Mouse (Mus musculus) neural tube, embryonic 11.5 days (tissue): ENCODE results near the gene Rin2. TPM values are rescaled to one million over a fixed set of nuclear protein-coding genes. Genes with fewer than 3 reads are reported as not detected.
A peak's percentile ranks its signal among the peaks of the same experiment; 100 is the strongest.

Source experiments
- ATAC-seq: fragments of 200-750 bp; cut with Nextera tagmentation; 2 replicates; pipeline ENCODE4 v1.8.0; 2017; ENCODE audit warnings: moderate number of reproducible peaks, mild to moderate bottlenecking, moderate TSS enrichment, moderate library complexity; ENCODE audit not compliant: insufficient read depth, low FRiP score, low TSS enrichment
- DNase-seq: peaks from one replicate; pipeline ENCODE4 v3.0.0-alpha.2; 2015; ENCODE audit warnings: low spot score
- H3K27ac ChIP-seq: fragments of 300-500 bp; sonication (generic); 2 replicates; pipeline ENCODE4 v1.5.1; 2014; ENCODE audit warnings: low read depth, mild to moderate bottlenecking, low read length
- H3K27me3 ChIP-seq: fragments of 300-500 bp; sonication (generic); 2 replicates; pipeline ENCODE4 v1.6.1; 2014; ENCODE audit warnings: mild to moderate bottlenecking, low read length, mixed read lengths; ENCODE audit not compliant: control insufficient read depth, insufficient read depth
- H3K36me3 ChIP-seq: fragments of 300-500 bp; sonication (generic); 2 replicates; pipeline ENCODE4 v1.6.1; 2014; ENCODE audit warnings: mild to moderate bottlenecking, low read length, moderate library complexity, mixed read lengths; ENCODE audit not compliant: control insufficient read depth, insufficient read depth
- H3K4me1 ChIP-seq: fragments of 300-500 bp; sonication (generic); 2 replicates; pipeline ENCODE4 v1.6.1; 2014; ENCODE audit warnings: low read length, mixed read lengths; ENCODE audit not compliant: control insufficient read depth, insufficient read depth
- H3K4me2 ChIP-seq: fragments of 300-500 bp; sonication (generic); 2 replicates; pipeline ENCODE4 v1.6.1; 2014; ENCODE audit warnings: low read depth, mild to moderate bottlenecking, moderate library complexity
- H3K4me3 ChIP-seq: fragments of 300-500 bp; sonication (generic); 2 replicates; pipeline ENCODE4 v1.5.1; 2014; ENCODE audit warnings: low read depth, low read length
- H3K9ac ChIP-seq: fragments of 300-500 bp; sonication (generic); 2 replicates; pipeline ENCODE4 v1.6.1; 2014; ENCODE audit warnings: mild to moderate bottlenecking, low read length
- H3K9me3 ChIP-seq: fragments of 300-500 bp; sonication (generic); 2 replicates; pipeline ENCODE4 v1.6.1; 2016; ENCODE audit warnings: low read length; ENCODE audit not compliant: control insufficient read depth
- WGBS: fragments of 180-500 bp; shearing (Covaris S2); extraction: QIAGEN DNeasy Blood & Tissue Kit; methylation state at CpG from one replicate; pipeline ENCODE4 v1.1.7; 2014; 5-methylcytosine and 5-hydroxymethylcytosine counted together
- polyA plus RNA-seq: library from polyadenylated mRNA; unstranded; fragments of >200 nt; fragmentation: Nextera tagmentation; extraction: Ambion mirVana; gene quantifications from 2 replicates; pipeline ENCODE4 v1.2.1, GENCODE M21; 2014

Gene Rin2
- polyA plus RNA-seq, 1 experiment from 2014 or later, result 22.0 TPM

DNA sequence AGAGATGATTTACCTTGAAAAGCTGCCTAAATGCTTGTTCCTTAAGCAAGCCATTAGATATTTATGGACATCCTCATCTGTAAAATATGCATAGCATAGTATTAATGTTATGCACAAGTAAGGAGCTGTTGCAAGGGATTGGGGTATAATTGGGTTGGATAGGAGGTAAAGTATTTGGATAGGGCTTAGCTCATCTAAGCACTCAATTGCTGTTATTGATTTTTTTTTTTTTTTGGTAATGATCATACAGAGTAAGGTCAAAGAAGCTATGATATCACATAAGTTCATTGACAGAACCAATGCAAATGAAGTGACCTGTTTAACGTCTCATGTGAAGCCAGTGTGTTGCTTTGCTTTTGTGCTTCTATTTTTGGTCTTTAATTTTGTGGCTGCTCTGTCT is 198.9 kb downstream of the Rin2 start:
- no peak for ATAC-seq
- Histone ChIP-seq H3K27ac (no peak overlapping the region), H3K9ac (no peak overlapping the region), H3K27me3 (no peaks in the 10 kb centered on the region), H3K4me2 (no peak overlapping the region), H3K4me3 (no peak overlapping the region), H3K36me3 (no peaks in the 10 kb centered on the region), H3K4me1 (no peaks in the 10 kb centered on the region), H3K9me3 (no peaks in the 10 kb centered on the region)
- no peak for DNase-seq
- 93% methylated on average over 1 of the region's 1 CpGs for WGBS

DNA sequence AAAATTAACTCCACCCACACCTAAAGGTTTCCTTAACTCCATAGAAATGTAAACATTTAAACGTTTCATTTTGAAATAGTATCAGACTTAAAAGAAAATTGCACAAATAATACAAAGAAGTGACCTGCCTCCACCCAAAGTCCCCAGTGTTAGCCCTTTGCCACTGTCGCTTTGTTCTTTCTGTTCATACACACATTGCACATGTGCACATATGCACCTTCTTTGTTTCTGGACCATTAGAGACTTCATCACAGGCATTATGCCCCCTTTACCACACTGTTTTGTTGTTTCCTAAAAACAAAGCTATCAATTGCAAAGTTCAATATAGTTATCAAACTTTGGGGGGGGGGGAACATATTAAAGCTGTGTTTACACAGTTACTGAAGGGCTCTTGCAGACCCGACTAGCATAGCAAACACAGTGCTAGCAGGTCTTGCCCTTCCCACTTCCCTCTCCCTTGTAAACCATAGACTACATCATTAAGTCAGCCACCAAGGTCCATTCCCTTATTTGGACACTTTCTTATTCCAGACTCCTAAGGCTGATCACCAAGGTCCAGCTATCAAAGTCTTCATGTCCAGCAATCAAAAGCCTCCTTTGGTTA is 200.0 kb downstream of the Rin2 start:
- Histone ChIP-seq H3K9me3 (no peaks in the 10 kb centered on the region), H3K27me3 (no peaks in the 10 kb centered on the region), H3K9ac (no peak overlapping the region), H3K27ac (no peak overlapping the region), H3K36me3 (no peaks in the 10 kb centered on the region), H3K4me2 (no peak overlapping the region), H3K4me3 (no peak overlapping the region), H3K4me1 (no peaks in the 10 kb centered on the region)
- ATAC-seq (no peak), DNase-seq (no peak)
- 71% methylated on average over 3 of the region's 3 CpGs for WGBS

DNA sequence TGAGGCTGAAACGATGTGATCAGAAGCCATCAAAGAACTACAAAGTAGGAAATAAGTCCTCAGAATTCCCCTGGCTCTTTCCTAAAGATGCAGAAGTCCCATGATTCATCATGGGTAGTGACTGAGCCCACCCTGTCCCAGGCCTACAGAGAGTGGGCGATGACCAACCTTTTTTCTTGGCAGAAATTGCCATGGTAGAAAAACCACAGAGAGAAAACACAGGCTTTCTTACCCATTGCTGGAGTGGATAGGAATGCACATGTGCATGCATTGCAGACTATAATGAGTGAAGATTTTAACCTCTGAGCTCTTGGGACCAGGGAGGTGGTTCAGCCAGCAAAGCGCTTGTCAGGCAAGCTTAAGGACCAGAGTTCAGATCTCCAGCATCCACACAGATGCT is 202.2 kb downstream of the Rin2 start:
- Histone ChIP-seq H3K9ac (no peak overlapping the region), H3K27ac (no peak overlapping the region), H3K36me3 (no peaks in the 10 kb centered on the region), H3K4me2 (no peak overlapping the region), H3K9me3 (no peaks in the 10 kb centered on the region), H3K27me3 (no peaks in the 10 kb centered on the region), H3K4me1 (no peaks in the 10 kb centered on the region), H3K4me3 (no peak overlapping the region)
- DNase-seq (no peak), ATAC-seq (no peak)
- 90% methylated on average over 3 of the region's 3 CpGs for WGBS

GRCm38 (mm10) chr2:145880887-145881747 is 206.1 kb downstream of the Rin2 start:
- DNase-seq, result no peak

DNA sequence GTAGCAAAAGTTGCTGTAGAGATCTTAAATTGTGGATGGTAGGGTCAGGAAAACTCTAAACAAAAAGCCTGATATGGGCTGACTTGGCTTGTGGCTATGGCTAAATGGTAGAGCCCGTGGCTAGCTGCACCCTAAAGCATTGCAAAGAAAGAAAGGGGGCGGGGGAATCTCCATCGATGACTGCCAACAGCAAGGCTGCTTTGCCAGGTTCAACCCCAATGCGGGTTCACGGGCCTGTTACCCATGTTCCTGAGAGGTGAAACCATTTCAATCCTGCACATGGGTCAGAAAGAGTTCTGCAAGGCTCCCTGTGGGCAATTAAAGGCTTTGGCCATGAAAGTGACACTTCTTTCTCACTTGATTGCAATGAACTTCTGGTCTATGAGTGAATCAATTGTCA is 206.9 kb downstream of the Rin2 start:
- Histone ChIP-seq H3K36me3 (no peaks in the 10 kb centered on the region), H3K9ac (no peak overlapping the region), H3K27me3 (no peaks in the 10 kb centered on the region), H3K4me2 (no peak overlapping the region), H3K4me3 (no peak overlapping the region), H3K4me1 (no peaks in the 10 kb centered on the region), H3K9me3 (no peaks in the 10 kb centered on the region), H3K27ac (no peak overlapping the region)
- ATAC-seq, result no peak
- DNase-seq, result no peak
- 92% methylated on average over 5 of the region's 5 CpGs for WGBS

More at GRCm38 (mm10) chr2:145880887-145881747, 206.1 kb downstream of the Rin2 start:
- Histone ChIP-seq H3K4me1 (no peaks in the 10 kb centered on the region), H3K4me2 (no peak overlapping the region), H3K4me3 (no peak overlapping the region), H3K27ac (0 out of 2 replicates have a peak overlapping the region, but pooled peaks have one; percentile 21), H3K36me3 (no peaks in the 10 kb centered on the region), H3K9me3 (no peaks in the 10 kb centered on the region), H3K9ac (no peak overlapping the region), H3K27me3 (no peaks in the 10 kb centered on the region)
- WGBS, result 58% methylated on average over 11 of the region's 11 CpGs
- ATAC-seq, result no peak

DNA sequence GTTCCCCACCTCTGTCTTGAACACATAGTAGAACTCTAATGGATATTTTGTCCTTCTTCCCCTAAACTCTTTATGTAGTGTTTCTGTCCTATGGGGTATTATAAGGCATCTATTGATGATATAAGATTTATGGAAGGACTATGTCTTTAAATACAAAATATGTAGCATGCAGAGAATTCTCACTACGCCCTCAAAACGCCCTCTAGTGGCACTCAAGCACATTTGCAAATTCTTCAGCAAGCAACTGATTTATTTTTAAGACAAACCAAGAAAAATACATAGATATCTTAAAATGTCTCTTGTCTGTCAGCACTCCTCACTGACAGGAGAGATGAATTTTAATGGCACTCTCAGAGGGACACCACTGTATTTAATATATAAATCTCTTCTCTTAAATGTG is 207.4 kb downstream of the Rin2 start:
- no peaks in the 10 kb centered on the region for H3K9me3 ChIP-seq
- no peak overlapping the region for H3K4me2 ChIP-seq
- DNase-seq (no peak), ATAC-seq (no peak)
- no peak overlapping the region for H3K4me3 ChIP-seq
- H3K27ac ChIP-seq, result no peak overlapping the region
- H3K36me3 ChIP-seq, result no peaks in the 10 kb centered on the region
- H3K4me1 ChIP-seq, result no peaks in the 10 kb centered on the region
- no peak overlapping the region for H3K9ac ChIP-seq
- WGBS, result 23% methylated on average over 2 of the region's 2 CpGs
- H3K27me3 ChIP-seq, result no peaks in the 10 kb centered on the region

- no peak for DNase-seq
- no peak for ATAC-seq
- Histone ChIP-seq H3K4me3 (no peak overlapping the region), H3K27ac (peak overlapping the region; percentile 3; the same call in 1 of the 2 replicates), H3K4me2 (no peak overlapping the region), H3K9ac (no peak overlapping the region), H3K36me3 (no peaks in the 10 kb centered on the region), H3K4me1 (no peaks in the 10 kb centered on the region), H3K9me3 (no peaks in the 10 kb centered on the region), H3K27me3 (no peaks in the 10 kb centered on the region)
- WGBS, result 49% methylated on average over 17 of the region's 17 CpGs
Observed at GRCm38 (mm10) chr2:145884036-145884912, 209.3 kb downstream of the Rin2 start.

GRCm38 (mm10) chr2:145884913-145885785 is 210.1 kb downstream of the Rin2 start:
- H3K4me2 ChIP-seq, result no peak overlapping the region
- no peak for DNase-seq
- no peaks in the 10 kb centered on the region for H3K4me1 ChIP-seq
- WGBS, result 60% methylated on average over 14 of the region's 14 CpGs
- H3K4me3 ChIP-seq, result no peak overlapping the region
- H3K9me3 ChIP-seq, result no peaks in the 10 kb centered on the region
- ATAC-seq, result no peak
- H3K27me3 ChIP-seq, result no peaks in the 10 kb centered on the region
- 0 out of 2 replicates have a peak overlapping the region, but pooled peaks have one; percentile 3 for H3K27ac ChIP-seq
- no peak overlapping the region for H3K9ac ChIP-seq
- H3K36me3 ChIP-seq, result no peaks in the 10 kb centered on the region
